Mouse (Mus musculus) lung, adult 2 months (tissue): Measurements from ENCODE around the gene Olfr1351.
"Not testable (repeated sequence)": the region's sequence is repeated elsewhere in the genome, so short reads cannot be mapped to it uniquely, and the experiment has no call there.

Experiments
- CTCF ChIP-seq: fragments of 200-500 bp; IDR thresholded peaks from 2 replicates; pipeline ENCODE4 v1.5.1; 2011; ENCODE audit warnings: mild to moderate bottlenecking, low read length, control low read depth; ENCODE audit not compliant: insufficient read depth
- POLR2A ChIP-seq: fragments of 200-500 bp; IDR thresholded peaks from 2 replicates; pipeline ENCODE4 v1.6.1; 2011; ENCODE audit warnings: low read depth, mild to moderate bottlenecking, control low read depth, low read length, borderline replicate concordance; ENCODE audit errors: extremely low read depth

- not testable (repeated sequence) for TF ChIP-seq CTCF, POLR2A
These were observed 49.3 kb upstream of the Olfr1351 start, which contains the start of gene Olfr1353 for GRCm38 (mm10) chr10:78963009-78963408.
